Mouse (Mus musculus): ENCODE measurements around the gene Fchsd2.
"Not testable (repeated sequence)": the region's sequence is repeated elsewhere in the genome, so short reads cannot be mapped to it uniquely, and the experiment has no call there.

Gene Fchsd2

DNA sequence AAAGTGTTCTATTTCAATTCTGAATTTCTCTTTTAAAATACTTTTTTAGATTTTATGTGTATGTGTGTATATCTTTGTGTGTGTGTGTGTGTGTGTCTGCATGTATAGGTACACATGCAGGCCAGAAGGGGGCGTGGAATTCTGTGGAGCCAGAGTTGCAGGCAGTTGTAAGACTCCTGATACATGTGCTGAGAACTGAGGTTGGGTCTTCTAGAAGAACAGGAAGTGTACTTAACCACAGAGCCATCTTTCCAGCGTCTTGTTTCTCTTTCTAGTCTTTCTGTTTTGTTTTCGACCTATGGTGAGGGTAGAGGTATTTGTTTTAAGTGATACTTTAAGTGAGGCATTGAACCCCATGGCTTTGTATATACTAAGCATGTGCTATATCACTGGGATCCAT, 20.7 kb downstream of the Fchsd2 start:
- no peak for DNase-seq (ENCODE audit: low read depth, low spot score)

DNA sequence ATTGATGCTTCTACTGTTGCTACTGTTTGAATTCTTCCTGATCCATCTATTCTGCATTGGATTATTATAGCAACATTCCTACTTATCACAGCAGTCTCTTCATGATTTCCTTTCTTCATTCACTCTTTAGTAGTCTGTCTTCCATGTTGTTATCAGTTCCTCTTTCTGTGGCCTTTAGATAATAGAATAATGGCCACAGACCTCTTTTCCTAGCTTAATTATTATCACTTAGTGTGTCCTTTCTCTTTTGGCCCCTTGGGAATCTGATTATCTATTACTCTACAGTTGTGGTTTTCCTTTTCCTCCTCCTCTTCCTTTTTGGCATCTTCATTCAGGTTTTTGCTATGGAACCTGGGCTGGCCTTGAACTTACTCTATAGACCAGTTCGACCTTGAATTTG, 21.7 kb downstream of the Fchsd2 start:
- no peak for DNase-seq (ENCODE audit: low read depth, low spot score)

DNA sequence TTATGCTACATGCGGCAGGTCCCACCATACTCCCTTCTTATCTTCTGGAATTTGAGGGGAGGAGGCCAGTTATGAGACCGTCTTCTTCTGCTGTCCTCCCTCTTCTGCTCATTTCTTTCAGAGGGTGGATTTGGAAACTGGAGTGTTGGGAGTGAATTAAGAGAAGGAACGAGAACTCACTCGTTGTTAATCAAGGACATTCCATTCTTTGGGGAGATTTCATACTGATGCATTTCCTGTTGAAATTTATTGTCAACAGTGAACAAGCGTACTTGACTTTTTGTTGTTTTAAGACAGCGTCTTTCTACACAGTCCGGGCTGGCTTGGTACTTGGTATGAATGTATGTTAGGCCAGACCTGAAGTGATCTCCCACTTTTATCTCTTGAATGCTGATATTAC, 26.7 kb downstream of the Fchsd2 start:
- DNase-seq (ENCODE audit: low read depth, low spot score) = no peak

DNA sequence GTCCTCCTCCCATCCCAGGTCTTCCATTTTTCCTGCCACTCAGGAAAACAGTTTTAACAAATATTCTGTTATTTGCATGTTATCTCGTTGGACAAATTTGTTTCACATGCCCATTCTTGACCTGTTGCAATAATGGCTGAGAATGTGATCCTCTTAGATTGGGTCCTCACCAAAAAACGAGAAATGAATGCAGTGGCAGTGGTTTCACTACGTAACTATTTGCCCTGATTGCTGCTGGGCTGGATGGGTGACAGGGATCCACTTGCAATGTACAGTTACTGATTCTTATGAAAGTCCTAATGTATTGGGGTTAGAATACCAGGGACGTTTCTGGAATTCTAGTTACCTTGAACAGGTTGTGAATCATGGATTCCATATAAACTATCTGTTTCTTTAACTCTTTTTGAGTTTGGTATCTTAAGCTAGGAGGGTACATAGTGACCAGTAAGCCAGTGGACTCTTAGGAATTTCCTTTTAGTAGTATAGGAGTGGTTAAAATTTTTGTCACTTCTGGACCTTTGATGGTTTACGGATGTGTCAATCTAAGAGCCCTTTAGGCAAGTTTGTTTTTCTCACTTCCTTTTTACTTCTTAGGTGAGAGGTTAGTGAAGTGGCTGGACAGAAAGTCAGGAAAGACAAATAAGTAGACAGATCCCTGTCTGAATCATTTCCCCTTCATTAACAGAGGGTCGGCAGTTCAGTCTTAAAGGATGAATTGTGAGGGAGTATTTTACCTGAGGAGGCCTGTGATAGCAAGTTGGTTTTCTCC, 31.1 kb downstream of the Fchsd2 start:
- no peak for DNase-seq (ENCODE audit: low read depth, low spot score)

DNA sequence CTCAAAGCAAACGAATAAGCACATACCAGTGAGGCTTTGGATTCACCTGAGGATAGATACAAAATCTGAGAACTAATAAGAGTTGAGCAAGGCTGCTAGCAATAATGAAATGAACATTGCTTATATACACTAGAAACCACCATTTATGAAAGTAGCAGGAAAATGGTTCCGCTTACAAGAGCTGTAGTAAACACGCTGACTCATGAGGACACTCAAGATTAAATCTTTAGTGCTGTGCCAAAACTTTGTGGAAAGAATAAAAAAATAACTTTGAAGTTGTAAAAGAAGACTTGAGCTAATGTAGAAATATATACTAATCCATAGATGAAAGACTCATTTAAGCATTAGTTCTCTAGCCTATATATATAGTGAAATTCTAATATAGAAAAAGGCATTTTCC, 35.1 kb downstream of the Fchsd2 start:
- DNase-seq (ENCODE audit: low read depth, low spot score) = no peak

DNA sequence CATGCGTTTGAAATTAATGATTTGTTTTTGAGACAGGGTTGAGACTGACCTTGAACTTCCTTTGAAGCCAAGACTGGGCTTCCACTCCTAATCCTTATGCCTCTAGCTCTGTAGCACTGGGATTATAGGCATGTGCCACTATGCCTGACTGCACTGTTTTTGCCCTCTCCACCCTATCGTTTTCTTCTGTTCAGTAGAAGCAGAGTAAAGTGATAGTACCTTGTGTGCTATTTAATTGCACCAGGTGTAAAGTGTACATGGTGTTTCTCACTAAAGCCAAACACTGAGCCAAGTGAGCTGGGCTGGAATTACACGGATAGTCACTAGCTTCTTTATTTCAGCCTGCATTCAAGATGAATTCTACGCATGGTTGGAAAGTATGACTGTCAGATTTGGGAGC, 35.9 kb downstream of the Fchsd2 start:
- no peak for DNase-seq (ENCODE audit: low read depth, low spot score)

DNA sequence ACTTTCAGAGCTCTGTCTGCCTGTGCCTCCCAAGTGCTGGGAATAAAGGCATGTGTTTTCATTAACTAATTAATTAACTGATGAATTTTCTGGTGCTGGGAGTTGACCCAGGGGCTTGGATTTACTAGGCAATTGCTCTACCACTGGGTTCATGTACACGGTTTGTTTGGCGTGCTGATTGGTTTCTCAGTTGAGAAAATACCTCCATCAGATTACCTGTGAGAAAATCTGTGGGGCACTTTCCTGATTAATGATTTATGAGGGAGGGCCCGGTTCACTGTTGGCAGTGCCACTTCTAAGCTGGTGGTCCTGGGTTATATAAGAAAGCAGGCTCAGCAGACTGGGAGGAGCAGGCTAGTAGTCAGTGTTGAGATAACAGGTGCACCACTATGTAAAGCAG, 38.0 kb downstream of the Fchsd2 start:
- no peak for DNase-seq (ENCODE audit: low read depth, low spot score)

DNA sequence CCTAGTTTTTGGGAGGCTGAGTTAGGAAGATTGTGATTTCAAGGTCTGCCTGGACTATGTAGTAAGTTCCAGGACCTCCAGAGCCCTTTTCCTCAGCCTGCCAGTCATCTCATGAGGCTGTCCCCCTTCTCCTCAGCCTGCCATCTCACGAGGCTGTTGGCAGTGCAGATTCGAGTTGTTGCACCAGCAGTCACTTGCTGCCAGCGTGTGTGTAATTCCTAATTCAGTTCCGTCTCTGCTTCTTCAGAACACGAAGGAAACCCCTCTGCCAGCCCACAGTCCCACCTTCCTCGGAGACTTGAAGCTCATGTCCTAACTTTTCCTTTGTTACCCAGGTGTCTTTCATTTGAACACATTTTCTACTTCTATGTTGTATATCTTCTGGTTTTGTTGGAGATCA, 38.6 kb downstream of the Fchsd2 start:
- no peak for DNase-seq (ENCODE audit: low read depth, low spot score)

DNA sequence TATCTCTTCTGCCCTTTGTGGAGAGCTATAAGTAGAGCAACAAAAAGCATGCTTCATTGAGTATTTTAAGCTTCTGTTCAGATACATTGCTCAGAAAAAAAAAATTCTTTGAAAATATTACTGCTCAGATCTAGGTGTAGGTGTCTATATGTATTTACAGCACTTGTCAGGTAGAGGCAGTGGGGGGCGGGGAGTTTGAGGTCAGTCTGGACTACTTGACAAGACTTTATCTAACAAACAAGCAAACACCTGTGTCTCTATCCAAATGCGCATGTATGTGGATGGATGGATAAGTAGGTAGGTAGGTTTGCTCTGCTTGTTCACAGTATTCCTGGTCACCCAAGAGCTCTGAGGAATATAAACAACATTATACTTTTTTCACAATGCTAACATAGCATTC, 40.9 kb downstream of the Fchsd2 start:
- no peak for DNase-seq (ENCODE audit: low read depth, low spot score)

DNA sequence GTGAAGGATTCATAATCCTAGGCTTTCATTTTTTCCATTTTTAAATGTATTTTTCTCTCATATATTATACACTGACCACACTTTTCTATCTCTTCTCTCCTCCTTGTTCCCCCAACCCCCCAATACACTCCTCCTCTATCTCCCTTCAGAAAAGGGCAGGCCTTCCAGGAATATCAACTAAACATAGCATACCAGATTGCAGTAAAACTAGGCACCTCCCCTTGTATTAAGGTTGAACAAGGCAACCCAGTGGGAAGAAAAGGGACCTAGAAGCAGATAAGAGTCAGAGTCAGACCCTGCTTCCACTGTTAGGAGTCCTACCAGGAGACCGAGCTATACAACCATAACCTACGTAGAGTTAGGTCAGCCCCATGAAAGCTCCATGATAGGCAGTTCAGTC, 41.5 kb downstream of the Fchsd2 start:
- no peak for DNase-seq (ENCODE audit: low read depth, low spot score)

DNA sequence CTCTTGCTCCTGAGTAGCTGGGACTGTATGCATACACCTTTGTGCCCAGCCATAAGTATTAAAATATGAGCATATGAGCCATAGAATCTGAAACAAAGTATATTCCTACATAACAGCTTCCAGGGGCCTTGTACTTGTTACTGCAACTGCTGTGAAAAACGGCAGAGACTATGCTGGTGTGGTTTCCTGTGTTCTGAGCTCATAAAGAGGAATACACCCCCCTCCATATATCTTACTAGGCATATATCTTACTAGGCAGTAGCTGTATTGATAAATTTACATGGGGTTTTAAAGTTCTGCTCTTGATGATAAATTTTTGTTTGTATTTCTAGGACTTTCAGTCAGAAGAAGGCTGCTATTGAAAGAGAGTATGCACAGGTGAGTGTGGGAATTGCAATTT, 46.2 kb downstream of the Fchsd2 start:
- DNase-seq (ENCODE audit: low read depth, low spot score) = no peak

DNA sequence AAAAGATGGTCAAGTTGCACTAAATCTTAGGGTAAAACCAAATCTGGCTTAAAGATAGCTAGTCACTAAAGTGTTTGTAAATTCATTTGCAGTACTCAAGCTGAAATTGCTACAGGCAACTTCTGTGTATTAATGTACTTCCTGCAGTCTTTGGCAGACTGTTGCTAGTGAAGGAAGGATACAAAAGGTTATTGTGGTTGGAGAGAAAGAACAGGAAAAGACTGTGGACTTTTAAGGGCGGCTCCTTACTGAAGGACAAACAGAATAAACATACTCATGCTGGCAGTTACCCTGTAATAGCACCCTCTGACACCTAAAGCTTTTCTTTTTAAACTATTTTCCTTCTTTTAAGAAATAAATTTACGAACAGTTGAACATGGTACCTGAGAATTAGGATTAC, 50.2 kb downstream of the Fchsd2 start:
- no peak for DNase-seq (ENCODE audit: low read depth, low spot score)

DNA sequence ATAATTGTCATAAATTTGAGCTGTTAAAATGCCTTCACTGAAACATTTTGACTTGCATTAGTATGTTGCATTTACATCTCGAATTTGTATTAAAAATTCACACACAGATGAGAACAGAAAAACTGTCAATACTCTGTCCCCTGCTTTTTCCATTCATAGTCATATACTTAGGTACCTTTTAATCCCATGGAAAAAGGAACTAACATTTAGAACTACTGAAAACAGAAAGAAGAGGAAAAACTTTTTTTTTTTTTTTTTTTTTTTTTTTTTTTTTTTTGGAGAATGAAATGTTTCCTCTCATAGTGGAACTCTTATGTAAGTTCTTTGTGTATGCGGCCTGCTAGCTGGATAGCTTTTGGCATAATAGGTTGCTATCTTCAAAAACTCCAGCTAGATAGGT, 51.6 kb downstream of the Fchsd2 start:
- no peak for DNase-seq (ENCODE audit: low read depth, low spot score)

DNA sequence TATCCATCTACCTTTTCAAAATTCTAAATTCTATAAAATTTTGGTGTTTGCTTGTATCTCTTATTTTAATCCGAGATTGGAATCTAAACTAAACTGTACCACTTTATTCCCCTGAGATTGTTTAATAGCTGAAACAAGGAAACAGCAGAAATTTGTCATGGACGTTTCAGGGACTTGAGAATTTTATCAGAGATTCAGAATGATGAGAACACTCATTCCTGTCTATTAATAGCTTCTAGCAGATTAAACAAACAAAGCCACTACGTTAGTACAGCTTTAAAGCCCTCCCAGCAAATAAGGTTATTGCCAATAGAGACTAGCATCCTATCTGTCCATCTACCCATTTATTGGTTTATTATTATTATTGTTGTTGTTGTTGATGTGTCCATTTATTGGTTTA, 56.4 kb downstream of the Fchsd2 start:
- no peak for DNase-seq (ENCODE audit: low read depth, low spot score)

DNA sequence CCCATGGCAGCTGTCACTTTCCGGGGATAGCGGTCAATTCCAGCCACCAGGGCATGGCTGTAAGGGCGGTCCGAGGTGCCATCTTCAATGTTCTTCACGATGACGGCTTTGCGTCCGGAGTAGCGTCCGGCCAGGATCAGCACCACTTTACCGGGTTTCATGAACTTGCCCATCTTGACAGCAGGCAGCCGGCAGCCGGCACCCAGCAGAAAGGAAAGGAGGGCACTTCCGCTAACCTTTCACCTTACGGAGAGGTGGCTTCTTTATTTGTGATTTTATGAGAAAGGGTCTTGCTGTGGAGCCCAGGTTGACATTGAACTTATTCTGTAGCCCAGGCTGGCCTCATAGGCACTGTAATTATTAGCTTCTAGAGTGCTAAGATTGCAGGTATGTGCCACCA, 62.2 kb downstream of the Fchsd2 start:
- DNase-seq (ENCODE audit: low read depth, low spot score) = not testable (repeated sequence)

DNA sequence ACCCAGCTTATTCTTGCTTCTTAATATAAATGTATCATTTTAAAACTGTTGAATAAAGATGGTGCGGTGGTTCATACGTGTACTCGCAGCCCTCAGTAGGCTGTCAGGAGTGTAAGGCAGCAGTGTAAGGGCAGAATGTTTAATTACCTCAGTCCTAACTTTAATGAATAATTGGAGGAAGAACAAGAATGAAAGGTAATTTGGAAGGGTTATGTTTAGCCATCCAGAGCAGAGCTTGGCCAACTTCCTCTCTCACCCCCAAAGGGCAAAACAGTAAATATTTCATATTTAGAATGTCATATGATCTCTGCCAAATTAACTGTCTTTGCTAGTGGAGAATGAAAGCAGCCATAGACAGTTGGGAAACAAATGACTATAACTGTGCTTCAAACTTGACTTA, 62.6 kb downstream of the Fchsd2 start:
- no peak for DNase-seq (ENCODE audit: low read depth, low spot score)

DNA sequence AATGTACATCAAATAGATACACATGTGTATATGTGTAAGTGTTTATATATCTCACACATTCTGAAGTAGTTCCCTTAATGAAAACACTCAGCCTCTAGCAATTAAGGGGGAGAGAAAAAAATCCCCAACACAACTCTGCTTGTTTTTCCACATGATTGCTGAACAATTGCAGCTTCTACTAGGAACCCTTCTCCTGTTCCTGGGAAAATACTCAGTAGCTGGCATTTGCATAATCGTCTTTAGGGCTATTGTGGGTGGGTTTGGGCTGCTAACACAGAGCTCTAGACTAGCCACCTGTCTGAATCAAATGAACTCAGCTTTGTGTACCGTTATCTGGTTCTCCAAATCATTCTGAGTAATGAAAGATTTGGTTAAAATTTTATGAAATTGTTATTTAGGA, 67.6 kb downstream of the Fchsd2 start:
- no peak for DNase-seq (ENCODE audit: low read depth, low spot score)

DNA sequence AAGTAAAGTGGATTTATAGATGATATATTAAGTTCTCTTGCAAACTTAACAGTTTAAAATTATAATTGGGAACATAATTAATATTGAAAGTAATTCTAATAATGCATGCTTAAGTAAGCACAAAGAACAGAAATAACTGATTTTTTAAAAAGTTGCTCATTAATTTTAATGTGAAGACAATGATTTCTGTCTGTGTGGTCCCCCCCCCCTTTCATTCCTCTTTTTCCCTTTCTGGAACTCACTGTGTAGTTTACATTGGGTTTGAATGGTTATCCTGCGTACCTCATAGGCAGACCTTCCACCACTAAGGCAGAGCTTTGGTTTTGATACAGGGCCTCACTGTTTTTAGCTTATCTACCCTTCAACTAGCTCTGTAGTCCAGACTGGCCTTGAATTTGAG, 70.1 kb downstream of the Fchsd2 start:
- no peak for DNase-seq (ENCODE audit: low read depth, low spot score)

DNA sequence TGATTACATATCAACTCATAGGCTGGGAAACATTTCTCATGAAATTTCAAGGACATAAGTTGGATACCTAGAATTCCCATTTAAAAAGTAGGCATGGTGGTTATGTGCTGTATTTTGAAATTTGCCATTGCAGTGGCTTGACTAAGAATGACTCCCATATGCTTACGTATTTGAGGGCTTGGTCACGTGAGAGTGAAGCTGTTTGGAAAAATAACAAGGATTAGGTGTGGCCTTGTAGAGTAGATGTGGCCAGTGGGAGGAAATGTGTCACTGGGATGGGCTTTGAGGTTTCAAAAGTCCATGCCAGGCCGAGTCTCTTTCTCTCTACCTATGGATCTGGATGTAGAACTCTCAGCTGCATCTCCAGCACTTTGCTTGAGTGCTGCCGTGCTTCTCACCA, 71.2 kb downstream of the Fchsd2 start:
- no peak for DNase-seq (ENCODE audit: low read depth, low spot score)

DNA sequence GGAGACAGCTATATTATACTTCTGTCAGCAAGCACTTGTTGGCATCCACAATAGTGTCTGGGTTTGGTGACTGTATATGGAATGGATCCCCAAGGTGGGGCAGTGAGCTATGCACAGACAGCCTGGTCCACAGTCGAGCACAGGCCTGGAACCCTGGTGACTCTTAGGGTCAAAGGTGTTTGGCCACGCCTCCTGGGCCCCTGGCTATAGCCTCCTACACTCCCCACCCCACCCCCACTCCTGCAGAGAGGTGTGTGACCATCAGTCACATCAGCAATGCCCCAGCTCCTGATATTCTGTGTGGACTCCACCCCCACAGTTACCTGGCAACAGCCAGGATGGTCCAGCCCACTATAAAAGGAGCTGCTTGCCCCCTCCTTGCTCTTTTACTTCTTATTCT, 73.9 kb downstream of the Fchsd2 start:
- no peak for DNase-seq (ENCODE audit: low read depth, low spot score)

DNA sequence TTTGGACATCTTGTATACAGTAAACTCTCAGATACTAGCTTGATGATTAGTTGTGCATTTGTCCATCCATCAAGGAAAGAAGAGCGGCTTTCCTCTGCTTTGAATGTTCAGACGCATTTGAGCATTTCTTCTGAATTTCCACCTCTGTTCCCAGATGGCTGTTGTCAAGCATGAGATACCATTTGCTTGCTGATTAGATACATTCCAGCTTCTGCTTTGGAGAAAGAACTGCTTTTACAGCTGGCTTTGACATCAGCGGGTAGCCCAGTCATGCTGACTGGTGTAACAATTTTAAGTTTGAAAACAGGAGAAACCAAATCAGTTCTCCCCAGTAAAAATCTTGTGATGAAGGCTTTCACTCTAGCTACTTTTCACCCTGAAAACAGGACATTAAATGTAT, 77.8 kb downstream of the Fchsd2 start:
- DNase-seq (ENCODE audit: low read depth, low spot score) = no peak

DNA sequence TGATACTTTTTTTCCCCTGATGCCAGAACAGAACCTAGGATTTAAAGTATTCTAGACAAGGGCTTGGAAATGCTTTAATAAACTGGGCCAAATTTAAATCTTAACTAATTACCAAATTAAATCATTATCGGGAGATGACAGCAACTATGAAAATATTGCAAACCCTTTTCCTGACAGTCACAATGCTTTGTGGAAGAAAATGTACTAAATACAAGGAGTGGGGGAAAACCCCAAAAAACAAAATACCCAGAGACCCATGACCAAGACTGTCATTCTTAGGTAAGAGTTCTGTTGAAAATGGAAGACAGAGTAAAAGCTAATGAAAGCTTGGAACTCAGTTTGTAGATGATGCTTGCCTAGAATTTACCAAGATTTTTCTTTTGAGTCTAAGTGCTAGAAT, 78.3 kb downstream of the Fchsd2 start:
- no peak for DNase-seq (ENCODE audit: low read depth, low spot score)

DNA sequence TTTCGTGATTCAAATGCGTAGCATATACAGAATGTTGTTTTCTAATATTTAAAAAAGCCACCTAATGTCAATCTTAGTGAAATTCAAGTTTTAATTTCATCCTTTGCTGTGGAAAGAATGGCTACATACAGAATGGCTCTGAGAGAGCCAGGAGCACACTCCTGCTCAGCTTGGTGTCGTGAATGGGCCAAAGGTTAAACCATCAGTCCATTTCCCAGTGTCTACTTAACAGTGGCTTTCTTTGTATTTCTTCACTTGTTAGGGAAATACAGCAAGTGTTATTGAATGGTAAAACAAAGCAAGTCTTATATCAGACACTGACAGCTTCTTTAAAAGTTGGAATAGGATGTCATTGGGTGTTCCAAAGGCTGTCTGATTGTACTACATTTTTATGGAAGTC, 80.7 kb downstream of the Fchsd2 start:
- no peak for DNase-seq (ENCODE audit: low read depth, low spot score)

DNA sequence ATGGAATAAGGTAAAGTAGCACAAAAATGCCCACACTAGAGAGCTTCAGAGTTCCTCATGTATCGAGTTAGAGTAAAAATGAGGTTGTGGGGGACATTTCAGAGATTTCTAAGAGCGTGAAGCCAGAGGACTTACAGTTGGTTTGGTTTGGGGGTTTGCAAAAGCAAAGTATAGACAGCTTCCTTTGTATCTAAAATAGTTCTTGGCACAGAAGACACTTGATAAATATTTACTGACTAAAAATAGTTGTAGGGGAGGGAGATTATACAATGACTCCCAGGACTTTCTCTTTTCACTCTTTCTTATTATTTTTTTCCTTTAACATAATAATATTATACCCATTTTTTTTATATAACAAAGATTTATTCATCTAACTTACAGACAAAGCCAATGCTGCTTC, 86.1 kb downstream of the Fchsd2 start:
- DNase-seq (ENCODE audit: low read depth, low spot score) = no peak
